Mouse (Mus musculus) WW6 (cell line): ENCODE measurements around the gene Ptprd.

ENCODE experiments used
- DNase-seq: peaks from one replicate; pipeline ENCODE4 v3.0.0-alpha.2; 2013; ENCODE audit warnings: low read depth, low spot score

The Ptprd gene

GRCm38 (mm10) chr4:76319874-76320273 is 1891.9 kb downstream of the Ptprd start:
- DNase-seq = no peak

- DNase-seq = no peak
These were observed 1895.8 kb downstream of the Ptprd start for GRCm38 (mm10) chr4:76315977-76316376.

GRCm38 (mm10) chr4:76313749-76314148 is 1898.0 kb downstream of the Ptprd start:
- no peak for DNase-seq

- no peak for DNase-seq
These were observed 1899.2 kb downstream of the Ptprd start for GRCm38 (mm10) chr4:76312593-76312992.

- no peak for DNase-seq
These were observed 1905.8 kb downstream of the Ptprd start for GRCm38 (mm10) chr4:76305987-76306386.

- no peak for DNase-seq
These were observed 1914.4 kb downstream of the Ptprd start for GRCm38 (mm10) chr4:76297375-76297774.

- DNase-seq = no peak
These were observed 1918.9 kb downstream of the Ptprd start for GRCm38 (mm10) chr4:76292733-76293357.

GRCm38 (mm10) chr4:76290484-76290818 is 1921.3 kb downstream of the Ptprd start:
- no peak for DNase-seq

DNA sequence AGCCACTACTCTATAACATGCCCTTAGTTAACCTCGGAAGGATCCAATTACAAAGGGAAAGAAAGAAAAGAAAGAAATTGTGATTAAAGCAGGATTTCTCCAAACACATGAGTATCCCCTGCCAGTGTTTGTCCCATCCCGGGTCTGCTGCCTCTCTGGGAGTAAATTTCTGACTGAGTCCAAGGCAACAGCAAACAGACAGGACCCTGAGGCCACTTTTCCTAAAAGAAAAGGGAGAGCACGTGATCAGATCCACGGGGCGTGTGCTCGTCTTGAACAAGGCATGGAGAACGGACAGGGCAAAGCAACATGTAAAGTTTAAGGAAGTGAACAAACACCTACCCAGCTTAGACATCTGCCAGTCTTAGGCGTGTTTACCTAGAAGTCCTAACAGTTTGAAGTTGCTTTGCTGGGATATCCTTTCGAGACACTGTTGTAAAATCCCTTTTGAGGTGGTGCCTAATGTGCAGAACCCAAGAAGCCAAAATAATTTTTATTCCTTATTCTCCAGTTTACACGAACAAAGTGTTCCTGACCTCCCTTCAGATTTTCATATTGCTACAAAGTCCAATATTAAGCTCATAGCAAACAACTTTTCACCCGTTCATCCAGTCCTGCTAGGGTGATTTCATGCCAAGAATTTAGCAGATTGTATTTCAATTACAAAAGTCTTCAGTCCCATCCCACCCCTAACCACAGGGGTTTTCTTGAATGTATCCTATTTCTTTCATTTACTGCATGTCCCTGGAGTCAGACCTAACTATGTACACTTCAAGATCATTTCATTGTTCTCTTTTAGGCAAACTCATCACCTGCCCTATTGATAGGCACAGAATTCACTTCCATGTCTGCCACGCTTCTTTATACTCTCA is 1921.9 kb downstream of the Ptprd start:
- DNase-seq = no peak

DNA sequence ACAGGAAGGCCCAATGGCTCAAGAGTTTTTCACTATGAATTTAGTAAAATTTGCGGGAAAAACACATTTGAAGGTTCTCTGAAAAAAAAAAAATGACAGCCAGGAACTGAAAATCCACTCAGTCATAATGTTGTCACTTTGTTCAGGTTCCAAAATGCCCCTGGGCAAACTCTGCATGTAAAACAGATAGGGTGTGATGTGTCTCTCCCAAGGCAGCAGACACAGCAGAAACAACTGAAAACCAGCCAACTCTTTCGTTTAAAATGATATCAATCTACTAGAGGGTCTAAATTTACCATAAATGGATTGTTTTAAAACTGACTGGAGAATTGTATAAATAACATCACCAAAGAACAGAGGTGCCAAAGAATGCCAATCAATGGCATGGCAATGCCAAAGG is 1925.7 kb downstream of the Ptprd start:
- no peak for DNase-seq

- DNase-seq = no peak
These were observed 1928.9 kb downstream of the Ptprd start for GRCm38 (mm10) chr4:76282886-76283285.

- no peak for DNase-seq
These were observed 1949.0 kb downstream of the Ptprd start for GRCm38 (mm10) chr4:76262727-76263126.

- no peak for DNase-seq
These were observed 1951.1 kb downstream of the Ptprd start for GRCm38 (mm10) chr4:76260686-76261085.

DNA sequence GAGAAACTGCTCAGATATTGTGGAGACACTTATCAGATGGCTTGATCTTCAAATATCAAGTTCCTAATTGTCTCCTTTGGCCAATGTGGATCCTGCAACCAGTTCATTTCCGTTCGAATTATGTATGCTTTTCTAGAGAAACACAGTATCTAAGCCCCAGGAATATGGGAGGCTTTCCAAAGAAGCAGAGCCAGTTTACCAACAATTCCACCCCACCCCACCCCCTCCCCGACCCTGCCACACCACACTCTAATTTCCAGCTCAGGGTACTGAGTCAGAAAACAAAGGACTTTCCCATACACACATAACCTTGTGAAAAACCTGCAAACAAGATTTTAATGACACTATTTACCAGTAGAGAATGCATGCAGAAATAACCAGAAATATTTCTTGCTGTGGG is 1951.5 kb downstream of the Ptprd start:
- DNase-seq = no peak

DNA sequence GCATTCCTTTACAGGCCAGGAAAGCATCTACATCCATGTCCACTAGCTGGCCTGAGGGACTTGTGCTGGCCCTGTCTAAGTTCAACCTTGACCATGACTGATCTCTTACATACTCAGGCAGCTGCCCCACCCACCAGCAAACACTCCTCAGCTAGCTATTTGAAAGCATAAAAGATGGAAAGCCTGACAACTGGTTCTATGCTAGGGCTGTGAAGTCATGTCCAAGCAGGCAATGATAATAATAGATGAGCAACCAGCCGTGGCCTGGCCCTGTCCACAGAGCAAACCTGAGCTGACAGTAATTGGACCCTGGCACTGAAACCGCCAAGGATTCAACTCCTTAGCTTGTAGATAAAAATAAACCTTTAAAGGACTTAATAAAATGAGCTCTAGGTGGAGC is 1952.1 kb downstream of the Ptprd start:
- DNase-seq = no peak

GRCm38 (mm10) chr4:76244371-76244770 is 1967.4 kb downstream of the Ptprd start:
- no peak for DNase-seq

DNA sequence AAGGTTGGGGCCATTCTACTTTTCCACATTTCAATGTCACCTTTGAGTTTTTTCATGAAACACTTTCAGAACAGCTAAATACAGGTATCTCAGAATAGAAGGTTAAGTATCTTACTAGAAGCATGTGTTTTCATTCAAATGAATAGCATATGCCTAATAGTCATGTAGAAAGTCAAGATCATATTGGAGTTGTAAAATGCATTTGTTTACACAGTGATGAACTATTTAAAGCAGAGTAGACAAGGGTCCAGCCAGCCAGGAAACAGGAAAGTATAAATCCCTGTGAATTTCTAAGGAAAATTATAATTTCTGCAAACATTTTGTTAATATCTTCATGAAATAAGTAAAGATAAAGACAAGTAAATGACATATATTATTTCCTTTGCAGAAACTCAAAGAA is 1970.2 kb downstream of the Ptprd start:
- no peak for DNase-seq

GRCm38 (mm10) chr4:76241140-76241539 is 1970.6 kb downstream of the Ptprd start:
- DNase-seq = no peak

- no peak for DNase-seq
These were observed 1972.7 kb downstream of the Ptprd start for GRCm38 (mm10) chr4:76239063-76239462.

DNA sequence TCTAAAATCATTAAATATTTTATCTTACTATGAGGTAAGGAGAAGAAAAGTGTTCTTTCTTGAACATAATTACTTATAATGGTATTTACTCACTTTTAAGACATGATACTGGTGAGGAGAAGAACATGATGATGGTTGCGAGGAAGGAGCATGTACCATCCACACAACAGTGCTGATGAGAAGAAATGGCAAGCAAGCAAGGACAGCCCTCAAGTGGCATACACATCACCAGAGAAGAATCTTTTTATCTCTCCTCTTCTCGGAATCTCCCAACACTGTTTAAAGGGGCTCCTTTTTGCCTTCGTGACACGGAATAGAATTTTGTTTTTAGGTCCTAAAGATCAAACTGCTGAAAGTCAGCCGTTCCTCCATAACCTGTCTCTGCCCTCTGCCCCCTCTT is 1973.2 kb downstream of the Ptprd start:
- no peak for DNase-seq

DNA sequence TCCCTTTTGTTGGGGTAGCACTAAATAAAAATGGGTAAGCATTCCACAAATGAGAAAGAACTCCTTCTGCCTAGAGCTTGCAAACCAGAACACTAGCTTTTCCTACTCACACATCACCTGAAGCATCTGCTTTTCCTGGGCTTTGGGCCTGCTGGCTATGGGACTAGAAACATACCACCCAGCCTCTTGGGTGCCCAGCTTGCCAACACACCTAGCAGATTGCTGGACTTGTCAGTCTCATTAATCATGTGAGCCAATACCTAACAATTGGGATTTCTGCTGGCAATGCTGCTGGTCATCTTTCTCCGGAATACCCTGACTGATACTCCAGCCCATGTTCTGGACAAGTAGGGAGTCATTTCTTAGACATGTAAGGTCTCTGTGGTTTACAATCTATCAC is 1973.9 kb downstream of the Ptprd start:
- no peak for DNase-seq

DNA sequence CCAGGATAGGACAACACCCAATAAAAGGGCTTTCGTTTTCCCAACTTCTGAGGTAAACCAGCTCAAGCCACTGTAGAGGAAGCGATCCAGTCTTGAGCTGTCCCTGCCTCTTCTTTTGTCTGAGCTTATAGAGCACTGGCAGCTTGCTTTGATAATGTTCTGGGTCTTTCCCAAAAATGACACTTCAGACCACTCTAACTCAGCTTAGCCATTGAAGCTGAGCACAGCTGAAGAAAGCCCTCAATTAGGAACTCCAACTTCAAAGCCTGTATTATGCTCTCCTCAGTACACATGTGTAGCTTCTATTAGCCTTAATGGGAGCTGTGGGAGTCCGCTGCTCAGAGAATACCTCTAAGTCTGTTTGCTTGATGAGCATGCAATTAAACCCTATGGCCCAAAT is 1988.0 kb downstream of the Ptprd start:
- DNase-seq = no peak

- no peak for DNase-seq
These were observed 1989.2 kb downstream of the Ptprd start for GRCm38 (mm10) chr4:76222520-76222919.
